Mouse (Mus musculus): ENCODE results near the gene Gabbr2. TPM values are rescaled to one million over a fixed set of nuclear protein-coding genes. Genes with fewer than 3 reads are reported as not detected.

The Gabbr2 gene
- polyA plus RNA-seq, 1 experiment from 2014 or later = 0.17 TPM

DNA sequence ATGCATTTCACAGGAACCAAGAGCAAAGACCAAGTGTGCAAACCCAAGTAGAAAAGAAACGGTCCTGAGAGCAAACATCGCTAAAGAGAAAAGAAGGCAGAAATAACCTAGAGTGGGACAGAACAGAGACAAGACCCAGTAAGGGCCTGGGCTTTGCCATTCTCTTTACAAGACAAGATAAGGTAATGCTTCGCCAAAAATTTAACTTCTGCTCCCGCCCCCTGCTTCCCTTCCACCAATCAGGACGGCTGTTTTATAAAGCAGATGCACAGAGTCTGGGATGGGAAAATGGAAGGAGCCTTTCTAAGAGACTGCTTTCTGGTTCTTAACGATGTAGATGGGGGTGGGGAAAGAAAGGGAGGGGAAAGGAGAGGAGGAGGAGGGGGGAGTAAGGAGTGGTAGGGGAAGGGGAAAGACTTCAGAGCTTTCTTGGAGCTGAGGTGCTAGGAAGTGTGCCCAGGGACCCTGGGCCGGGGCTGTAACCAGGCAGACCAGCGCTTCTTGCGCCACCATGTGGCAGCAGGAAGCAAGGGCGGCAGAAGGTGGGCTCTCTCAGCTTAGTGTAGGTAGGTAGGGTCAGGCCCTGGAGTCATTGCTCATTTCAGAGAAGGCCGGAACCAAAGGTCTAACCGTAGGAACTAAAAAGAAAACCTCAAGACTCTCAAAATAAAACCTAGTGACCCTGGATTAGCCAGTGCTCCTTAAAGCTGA is 158.7 kb downstream of the Gabbr2 start:
- Histone ChIP-seq H3K27ac (ENCODE audit: low read length) (no peak overlapping the region), H3K9ac (ENCODE audit: low read depth, low read length) (no peak overlapping the region), H3K9me3 (ENCODE audit: control insufficient read depth, low read length) (no peaks in the 10 kb centered on the region), H3K36me3 (ENCODE audit: control insufficient read depth, insufficient read depth, low read length) (no peaks in the 10 kb centered on the region), H3K4me2 (ENCODE audit: low read depth, low read length) (no peak overlapping the region), H3K4me1 (ENCODE audit: control insufficient read depth, insufficient read depth, low read length) (no peaks in the 10 kb centered on the region), H3K27me3 (replicated peaks; ENCODE audit: control insufficient read depth, insufficient read depth, low read length) (no peaks in the 10 kb centered on the region), H3K4me3 (ENCODE audit: low read length) (no peak overlapping the region)
- ATAC-seq = no peak
- 49% methylated on average over 12 of the region's 12 CpGs for WGBS

DNA sequence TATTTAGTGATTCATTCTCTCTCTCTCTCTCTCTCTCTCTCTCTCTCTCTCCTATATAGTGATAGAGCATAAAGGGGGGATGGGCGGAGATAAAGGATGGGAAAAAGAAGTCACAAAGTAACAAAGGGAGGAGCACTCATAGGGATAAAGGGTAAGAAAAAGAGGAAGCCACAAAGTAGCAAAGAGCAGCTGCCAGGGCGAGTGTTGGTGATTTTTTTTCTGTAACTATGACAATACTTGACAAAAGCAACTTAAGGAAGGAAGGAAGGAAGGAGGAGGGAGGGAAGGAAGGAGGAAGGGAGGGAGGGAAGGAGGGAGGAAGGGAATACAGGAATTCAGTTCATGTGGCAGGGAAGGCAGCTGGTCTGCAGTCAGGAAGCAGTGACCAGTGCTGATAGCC is 162.0 kb downstream of the Gabbr2 start:
- WGBS = 61% methylated on average over 2 of the region's 2 CpGs

DNA sequence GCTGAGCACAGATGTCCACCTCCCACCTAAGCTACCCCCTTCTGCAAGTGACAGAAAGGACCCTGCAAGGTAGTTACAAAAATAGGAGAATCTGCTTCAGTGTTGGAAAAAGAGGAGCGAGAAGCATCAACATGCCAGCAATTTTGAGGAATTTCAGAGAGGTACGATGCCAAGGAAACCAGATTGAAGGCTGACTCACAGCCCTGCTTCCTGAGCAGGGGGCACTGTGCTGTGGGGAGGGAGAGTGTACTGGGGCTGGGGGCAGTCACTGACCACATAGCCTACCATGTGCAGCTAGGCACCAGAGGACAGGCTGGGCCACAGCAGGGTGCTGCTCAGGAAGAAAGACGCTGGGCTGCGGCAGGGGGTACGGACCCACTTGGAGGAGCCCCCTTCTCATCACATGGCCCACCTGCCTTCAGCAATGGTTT is 163.5 kb downstream of the Gabbr2 start:
- Histone ChIP-seq H3K27me3 (replicated peaks; ENCODE audit: control insufficient read depth, insufficient read depth, low read length) (no peaks in the 10 kb centered on the region), H3K36me3 (ENCODE audit: control insufficient read depth, insufficient read depth, low read length) (no peaks in the 10 kb centered on the region), H3K4me2 (ENCODE audit: low read depth, low read length) (no peak overlapping the region), H3K9ac (ENCODE audit: low read depth, low read length) (no peak overlapping the region), H3K9me3 (ENCODE audit: control insufficient read depth, low read length) (no peaks in the 10 kb centered on the region), H3K4me3 (ENCODE audit: low read length) (no peak overlapping the region), H3K27ac (ENCODE audit: low read length) (no peak overlapping the region), H3K4me1 (ENCODE audit: control insufficient read depth, insufficient read depth, low read length) (no peaks in the 10 kb centered on the region)
- 88% methylated on average over 5 of the region's 5 CpGs for WGBS
- ATAC-seq = no peak

More for the DNA sequence above, 162.0 kb downstream of the Gabbr2 start:
- Histone ChIP-seq H3K36me3 (ENCODE audit: control insufficient read depth, insufficient read depth, low read length) (no peaks in the 10 kb centered on the region), H3K9ac (ENCODE audit: low read depth, low read length) (no peak overlapping the region), H3K27me3 (replicated peaks; ENCODE audit: control insufficient read depth, insufficient read depth, low read length) (no peaks in the 10 kb centered on the region), H3K4me3 (ENCODE audit: low read length) (no peak overlapping the region), H3K9me3 (ENCODE audit: control insufficient read depth, low read length) (no peaks in the 10 kb centered on the region), H3K4me2 (ENCODE audit: low read depth, low read length) (no peak overlapping the region), H3K4me1 (ENCODE audit: control insufficient read depth, insufficient read depth, low read length) (no peaks in the 10 kb centered on the region), H3K27ac (ENCODE audit: low read length) (no peak overlapping the region)
- no peak for ATAC-seq

DNA sequence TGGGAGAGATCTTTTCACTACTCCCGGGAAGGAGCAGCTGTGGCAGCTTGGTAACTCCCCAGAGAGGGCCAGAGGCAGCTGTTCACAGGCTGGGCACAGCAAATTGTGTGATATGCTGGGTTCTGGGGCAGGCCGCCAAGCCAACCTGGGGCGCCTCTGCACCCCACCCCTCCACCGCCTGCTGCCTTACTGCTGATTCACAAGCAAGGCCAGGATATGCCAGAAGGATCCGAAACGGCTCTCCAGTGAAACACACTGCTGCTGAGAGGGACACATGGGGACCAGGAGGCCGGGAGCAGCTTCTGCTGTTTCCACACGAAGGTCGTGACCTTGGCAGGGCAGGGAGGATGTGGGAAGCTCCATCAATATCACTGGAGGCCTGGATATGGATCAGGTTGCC is 164.2 kb downstream of the Gabbr2 start:
- Histone ChIP-seq H3K27ac (ENCODE audit: low read length) (no peak overlapping the region), H3K4me2 (ENCODE audit: low read depth, low read length) (no peak overlapping the region), H3K27me3 (replicated peaks; ENCODE audit: control insufficient read depth, insufficient read depth, low read length) (no peaks in the 10 kb centered on the region), H3K9ac (ENCODE audit: low read depth, low read length) (no peak overlapping the region), H3K4me1 (ENCODE audit: control insufficient read depth, insufficient read depth, low read length) (no peaks in the 10 kb centered on the region), H3K36me3 (ENCODE audit: control insufficient read depth, insufficient read depth, low read length) (no peaks in the 10 kb centered on the region), H3K4me3 (ENCODE audit: low read length) (no peak overlapping the region), H3K9me3 (ENCODE audit: control insufficient read depth, low read length) (no peaks in the 10 kb centered on the region)
- WGBS = 49% methylated on average over 9 of the region's 9 CpGs
- no peak for ATAC-seq

DNA sequence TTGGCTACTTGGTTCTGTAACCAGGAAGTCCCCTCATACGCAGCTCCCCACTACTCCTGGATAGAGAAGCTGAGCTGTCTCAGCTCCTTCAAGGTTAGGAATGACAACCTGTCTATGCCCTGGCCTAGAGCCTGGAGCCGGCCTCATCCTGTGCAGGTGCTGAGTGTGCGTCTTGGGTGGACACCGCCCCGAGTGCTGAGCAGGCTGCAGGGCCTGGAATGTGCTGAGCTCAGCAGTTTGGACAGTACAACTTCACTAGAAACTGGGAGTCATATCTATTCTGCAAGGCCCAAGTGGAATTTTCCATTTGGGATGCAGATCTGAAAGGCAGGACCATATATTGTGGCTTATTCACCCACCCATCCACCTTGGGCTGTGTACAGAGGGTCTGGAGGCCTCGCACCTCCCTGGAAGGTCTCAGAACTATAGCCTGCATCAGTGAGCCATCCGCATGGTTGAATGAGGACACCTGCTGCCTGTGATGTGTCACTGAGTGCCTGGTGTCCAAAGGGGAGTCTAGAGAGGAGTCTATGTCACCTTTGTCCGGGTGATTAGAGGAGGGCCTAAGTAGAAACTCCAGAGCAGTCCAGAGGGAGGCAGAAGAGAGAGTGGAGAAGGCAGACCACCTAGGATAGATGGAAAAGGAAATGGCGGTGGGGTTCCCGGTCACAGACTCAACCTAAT is 165.7 kb downstream of the Gabbr2 start:
- Histone ChIP-seq H3K4me3 (ENCODE audit: low read length) (no peak overlapping the region), H3K4me1 (ENCODE audit: control insufficient read depth, insufficient read depth, low read length) (no peaks in the 10 kb centered on the region), H3K27ac (ENCODE audit: low read length) (no peak overlapping the region), H3K9me3 (ENCODE audit: control insufficient read depth, low read length) (no peaks in the 10 kb centered on the region), H3K9ac (ENCODE audit: low read depth, low read length) (no peak overlapping the region), H3K27me3 (replicated peaks; ENCODE audit: control insufficient read depth, insufficient read depth, low read length) (no peaks in the 10 kb centered on the region), H3K4me2 (ENCODE audit: low read depth, low read length) (no peak overlapping the region), H3K36me3 (ENCODE audit: control insufficient read depth, insufficient read depth, low read length) (no peaks in the 10 kb centered on the region)
- 77% methylated on average over 10 of the region's 10 CpGs for WGBS
- no peak for ATAC-seq

DNA sequence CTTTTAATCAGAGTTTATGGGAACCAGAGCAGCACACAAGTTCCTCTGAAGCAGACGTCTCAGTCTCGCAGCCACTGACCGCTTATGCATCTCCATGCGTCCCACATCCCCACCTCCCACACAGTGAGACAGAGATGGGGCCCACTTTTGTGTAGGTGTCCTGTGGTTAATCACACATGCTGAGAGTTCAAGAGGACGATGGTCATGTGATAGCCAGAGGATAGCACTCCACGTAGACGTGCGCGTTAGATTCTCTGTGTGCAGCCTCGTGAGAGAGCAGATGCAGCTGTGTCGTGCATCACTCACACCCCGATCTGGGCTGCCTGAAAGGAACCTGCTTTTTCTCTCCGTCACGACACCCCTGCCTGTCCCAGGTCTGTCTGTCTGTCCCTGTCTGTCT is 167.9 kb downstream of the Gabbr2 start:
- Histone ChIP-seq H3K4me3 (ENCODE audit: low read length) (no peak overlapping the region), H3K4me2 (ENCODE audit: low read depth, low read length) (no peak overlapping the region), H3K9me3 (ENCODE audit: control insufficient read depth, low read length) (no peaks in the 10 kb centered on the region), H3K27me3 (replicated peaks; ENCODE audit: control insufficient read depth, insufficient read depth, low read length) (no peaks in the 10 kb centered on the region), H3K4me1 (ENCODE audit: control insufficient read depth, insufficient read depth, low read length) (no peaks in the 10 kb centered on the region), H3K36me3 (ENCODE audit: control insufficient read depth, insufficient read depth, low read length) (no peaks in the 10 kb centered on the region), H3K9ac (ENCODE audit: low read depth, low read length) (no peak overlapping the region), H3K27ac (ENCODE audit: low read length) (no peak overlapping the region)
- ATAC-seq = no peak
- 65% methylated on average over 14 of the region's 14 CpGs for WGBS

DNA sequence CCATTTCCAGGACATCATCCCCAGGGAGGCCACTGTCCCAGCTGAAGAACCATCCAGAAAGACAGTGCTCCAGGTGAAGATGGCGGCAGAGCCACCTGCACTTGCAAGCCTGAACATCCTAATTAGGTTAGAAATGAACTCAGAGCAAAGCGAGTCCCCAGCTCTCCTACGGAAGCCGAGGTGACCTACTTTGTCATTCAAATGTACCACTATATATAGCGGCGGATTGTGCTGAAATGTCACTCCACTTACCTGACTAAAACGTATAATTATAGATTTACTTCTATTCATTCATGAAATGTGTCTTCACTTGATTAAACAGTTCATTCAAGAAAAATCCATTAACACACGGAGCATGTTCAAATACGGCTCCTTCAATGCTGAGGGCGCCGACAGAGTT is 170.0 kb downstream of the Gabbr2 start:
- WGBS = 87% methylated on average over 11 of the region's 11 CpGs
- no peak for ATAC-seq

DNA sequence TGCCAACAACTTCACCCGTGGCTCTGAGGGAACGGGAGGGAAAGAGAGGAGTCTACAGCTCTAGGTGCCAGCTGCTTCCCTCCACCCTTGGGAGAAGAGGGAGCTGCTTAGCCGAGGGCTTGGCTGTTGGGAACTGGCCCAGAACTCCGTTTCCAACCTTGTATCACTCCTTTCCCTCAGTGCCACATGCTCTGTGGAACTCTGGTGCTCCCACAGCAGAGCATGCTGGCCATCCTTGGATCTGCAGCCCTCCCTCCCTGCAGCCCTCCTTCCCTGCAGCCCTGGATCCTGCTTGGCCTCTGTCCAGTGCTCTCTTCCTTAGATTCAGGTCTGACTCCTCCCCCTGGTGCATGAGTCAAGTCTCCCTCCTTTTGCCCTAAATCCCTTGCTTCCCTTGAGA is 176.7 kb downstream of the Gabbr2 start:
- Histone ChIP-seq H3K36me3 (ENCODE audit: control insufficient read depth, insufficient read depth, low read length) (no peaks in the 10 kb centered on the region), H3K9me3 (ENCODE audit: control insufficient read depth, low read length) (no peaks in the 10 kb centered on the region), H3K4me1 (ENCODE audit: control insufficient read depth, insufficient read depth, low read length) (no peaks in the 10 kb centered on the region), H3K4me2 (ENCODE audit: low read depth, low read length) (no peak overlapping the region), H3K9ac (ENCODE audit: low read depth, low read length) (no peak overlapping the region), H3K27me3 (replicated peaks; ENCODE audit: control insufficient read depth, insufficient read depth, low read length) (no peaks in the 10 kb centered on the region), H3K4me3 (ENCODE audit: low read length) (no peak overlapping the region), H3K27ac (ENCODE audit: low read length) (no peak overlapping the region)
- no peak for ATAC-seq
- WGBS = 70% methylated on average over 4 of the region's 4 CpGs

More for the DNA sequence above, 170.0 kb downstream of the Gabbr2 start:
- H3K27me3 ChIP-seq (replicated peaks; ENCODE audit: control insufficient read depth, insufficient read depth, low read length) = no peaks in the 10 kb centered on the region
- no peak overlapping the region for H3K4me3 ChIP-seq (ENCODE audit: low read length)
- H3K9me3 ChIP-seq (ENCODE audit: control insufficient read depth, low read length) = no peaks in the 10 kb centered on the region
- H3K4me2 ChIP-seq (ENCODE audit: low read depth, low read length) = no peak overlapping the region
- H3K27ac ChIP-seq (ENCODE audit: low read length) = no peak overlapping the region
- H3K4me1 ChIP-seq (ENCODE audit: control insufficient read depth, insufficient read depth, low read length) = no peaks in the 10 kb centered on the region
- no peak overlapping the region for H3K9ac ChIP-seq (ENCODE audit: low read depth, low read length)
- no peaks in the 10 kb centered on the region for H3K36me3 ChIP-seq (ENCODE audit: control insufficient read depth, insufficient read depth, low read length)

DNA sequence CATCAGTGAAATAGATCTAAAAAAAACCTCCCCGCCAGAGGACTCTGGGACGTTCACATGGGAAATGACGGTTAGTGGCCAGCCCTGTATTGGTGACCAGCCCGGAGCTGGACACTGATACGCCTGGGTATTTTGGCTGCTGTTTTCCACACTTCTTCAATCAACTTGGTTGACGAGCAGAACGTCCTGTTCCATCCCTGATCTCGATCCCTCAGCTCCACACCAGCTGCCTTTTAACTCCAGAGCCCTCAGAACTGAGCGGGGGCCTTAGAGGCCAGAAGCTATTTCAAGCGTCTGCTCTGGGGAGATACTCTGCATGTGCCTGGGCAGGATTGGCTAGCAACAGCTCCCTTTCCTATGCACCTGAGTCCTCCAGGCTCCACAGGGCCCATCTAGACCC is 177.4 kb downstream of the Gabbr2 start:
- Histone ChIP-seq H3K9me3 (ENCODE audit: control insufficient read depth, low read length) (no peaks in the 10 kb centered on the region), H3K4me3 (ENCODE audit: low read length) (no peak overlapping the region), H3K36me3 (ENCODE audit: control insufficient read depth, insufficient read depth, low read length) (no peaks in the 10 kb centered on the region), H3K27me3 (replicated peaks; ENCODE audit: control insufficient read depth, insufficient read depth, low read length) (no peaks in the 10 kb centered on the region), H3K4me1 (ENCODE audit: control insufficient read depth, insufficient read depth, low read length) (no peaks in the 10 kb centered on the region), H3K9ac (ENCODE audit: low read depth, low read length) (no peak overlapping the region), H3K27ac (ENCODE audit: low read length) (no peak overlapping the region), H3K4me2 (ENCODE audit: low read depth, low read length) (no peak overlapping the region)
- 78% methylated on average over 10 of the region's 10 CpGs for WGBS
- no peak for ATAC-seq
